Mouse (Mus musculus) thymus, adult 2 months (tissue): Measurements from ENCODE around the gene Tnfsf13. TPM values are rescaled to one million over a fixed set of nuclear protein-coding genes. Genes with fewer than 3 reads are reported as not detected.
"Not testable (repeated sequence)": the region's sequence is repeated elsewhere in the genome, so short reads cannot be mapped to it uniquely, and the experiment has no call there.

Experiments
- DNase-seq: peaks from one replicate; pipeline ENCODE4 v3.0.0; 2021
- H3K27ac ChIP-seq: fragments of 200-500 bp; 2 replicates; pipeline ENCODE4 v1.5.1; 2012; ENCODE audit warnings: low read length, control low read depth; ENCODE audit not compliant: control insufficient read depth, insufficient read depth
- H3K27me3 ChIP-seq: fragments of 200-500 bp; 2 replicates; pipeline ENCODE4 v1.6.1; 2012; ENCODE audit warnings: mild to moderate bottlenecking, low read length, moderate library complexity, mixed read lengths; ENCODE audit not compliant: control insufficient read depth, insufficient read depth
- H3K36me3 ChIP-seq: fragments of 200-500 bp; 2 replicates; pipeline ENCODE4 v1.6.1; 2012; ENCODE audit warnings: mild to moderate bottlenecking, low read length, moderate library complexity; ENCODE audit not compliant: control insufficient read depth, insufficient read depth
- H3K4me1 ChIP-seq: fragments of 200-500 bp; replicated peaks from 2 replicates; pipeline ENCODE4 v1.6.1; 2012; ENCODE audit warnings: low read length; ENCODE audit not compliant: control insufficient read depth, insufficient read depth
- H3K4me3 ChIP-seq: fragments of 200-500 bp; 2 replicates; pipeline ENCODE4 v1.5.1; 2012; ENCODE audit warnings: mild to moderate bottlenecking, low read length, control low read depth, moderate library complexity; ENCODE audit not compliant: control insufficient read depth, insufficient read depth
- CTCF ChIP-seq: fragments of 200-500 bp; IDR thresholded peaks from 2 replicates; pipeline ENCODE4 v1.5.1; 2012; ENCODE audit warnings: mild to moderate bottlenecking, control low read depth, low read length, moderate library complexity, borderline replicate concordance; ENCODE audit not compliant: control insufficient read depth, poor library complexity, insufficient read depth; ENCODE audit errors: extremely low read depth
- POLR2A ChIP-seq: fragments of 200-500 bp; IDR thresholded peaks from 2 replicates; pipeline ENCODE4 v1.6.1; 2012; ENCODE audit warnings: mild to moderate bottlenecking, low read length, control low read depth, moderate library complexity; ENCODE audit not compliant: control insufficient read depth, poor library complexity, insufficient read depth; ENCODE audit errors: extremely low read depth
- WGBS: fragments of 180-500 bp; shearing (Covaris S2); methylation state at CpG from one replicate; pipeline ENCODE4 v1.1.7; 2018; 5-methylcytosine and 5-hydroxymethylcytosine counted together
- polyA plus RNA-seq: library from polyadenylated mRNA; depleted of rRNA; stranded (reverse); fragments of >200 nt; gene quantifications from 2 replicates; pipeline ENCODE4 v1.2.3, GENCODE M21; 2012

The Tnfsf13 gene
- polyA plus RNA-seq, 1 experiment, result 3.0 TPM

DNA sequence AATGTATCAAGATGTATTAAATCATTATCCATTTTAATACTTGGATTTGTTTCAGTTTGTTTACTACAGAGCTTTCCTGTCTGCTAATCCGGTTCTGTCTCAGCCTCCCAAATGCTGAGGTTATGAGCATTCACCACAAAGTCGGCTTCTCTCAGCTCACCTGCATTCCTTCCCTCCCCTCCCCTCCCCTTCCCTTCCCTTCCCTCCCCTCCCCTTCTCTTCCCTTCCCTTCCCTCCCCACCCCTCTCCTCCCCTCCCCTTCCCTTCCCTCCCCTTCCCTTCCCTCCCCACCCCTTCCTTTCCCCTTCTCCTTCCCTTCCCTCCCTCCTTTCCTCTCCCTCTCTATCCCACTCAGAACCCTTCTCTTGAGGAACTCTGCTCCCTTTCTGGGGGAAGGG, 19.0 kb upstream of the Tnfsf13 start:
- H3K4me1 ChIP-seq, result no peaks in the 10 kb centered on the region
- DNase-seq, result no peak
- no peak overlapping the region for H3K27ac ChIP-seq
- H3K36me3 ChIP-seq, result no peaks in the 10 kb centered on the region
- H3K4me3 ChIP-seq, result no peak overlapping the region
- WGBS, result 20% methylated on average over 2 of the region's 2 CpGs
- TF ChIP-seq CTCF (no peak), POLR2A (no peak)
- H3K27me3 ChIP-seq, result no peaks in the 10 kb centered on the region

DNA sequence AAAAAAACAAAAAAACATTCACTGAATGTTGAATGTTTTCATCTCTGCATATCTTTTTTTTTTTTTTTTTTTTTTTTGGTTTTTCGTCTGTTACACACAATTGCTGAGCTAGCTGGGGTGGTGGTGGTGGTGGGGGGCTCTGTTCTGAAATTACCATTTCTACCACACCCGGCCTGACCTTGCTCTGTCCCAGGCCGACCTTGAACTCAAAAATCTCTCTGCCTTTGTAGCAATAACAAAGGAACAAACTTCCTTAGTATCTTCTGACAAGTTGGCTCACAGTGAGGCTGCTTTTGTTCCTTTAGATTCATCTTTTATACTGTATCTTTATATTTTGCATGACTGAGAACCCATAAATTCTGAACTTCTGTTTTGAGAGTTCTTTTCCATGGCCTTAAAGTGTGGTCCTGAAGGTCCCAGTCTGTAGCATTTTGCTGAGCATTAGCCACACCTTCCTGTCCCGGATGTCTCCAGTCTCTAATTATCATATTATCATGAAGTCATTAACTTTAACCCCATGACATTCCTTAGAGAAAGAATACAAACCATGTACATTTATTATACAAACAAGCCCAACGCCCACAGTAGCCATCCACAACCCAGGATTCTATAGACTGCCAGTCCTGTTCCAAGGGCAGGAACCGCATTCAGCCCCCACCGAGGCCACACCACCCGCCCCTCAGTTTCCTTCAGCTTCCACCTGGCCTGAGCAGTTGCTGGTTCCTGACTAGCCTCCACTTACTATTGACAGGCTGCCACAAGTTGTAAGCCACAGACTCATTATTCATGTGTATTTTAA, 18.4 kb upstream of the Tnfsf13 start:
- no peaks in the 10 kb centered on the region for H3K36me3 ChIP-seq
- no peak overlapping the region for H3K4me3 ChIP-seq
- H3K4me1 ChIP-seq, result no peaks in the 10 kb centered on the region
- no peak for DNase-seq
- 66% methylated on average over 8 of the region's 8 CpGs for WGBS
- TF ChIP-seq CTCF (no peak), POLR2A (no peak)
- no peak overlapping the region for H3K27ac ChIP-seq
- H3K27me3 ChIP-seq, result no peaks in the 10 kb centered on the region

- not testable (repeated sequence) for H3K4me1 ChIP-seq, H3K36me3 ChIP-seq, H3K27me3 ChIP-seq, H3K4me3 ChIP-seq, DNase-seq, H3K27ac ChIP-seq
- 93% methylated on average over 3 of the region's 3 CpGs for WGBS
Measured at GRCm38 (mm10) chr11:69703381-69703780, 17.8 kb upstream of the Tnfsf13 start.

GRCm38 (mm10) chr11:69702886-69703285, 17.3 kb upstream of the Tnfsf13 start:
- not testable (repeated sequence) for H3K4me3 ChIP-seq, DNase-seq, H3K4me1 ChIP-seq, H3K27me3 ChIP-seq, H3K36me3 ChIP-seq, H3K27ac ChIP-seq
- WGBS, result 96% methylated on average over 10 of the region's 10 CpGs

DNA sequence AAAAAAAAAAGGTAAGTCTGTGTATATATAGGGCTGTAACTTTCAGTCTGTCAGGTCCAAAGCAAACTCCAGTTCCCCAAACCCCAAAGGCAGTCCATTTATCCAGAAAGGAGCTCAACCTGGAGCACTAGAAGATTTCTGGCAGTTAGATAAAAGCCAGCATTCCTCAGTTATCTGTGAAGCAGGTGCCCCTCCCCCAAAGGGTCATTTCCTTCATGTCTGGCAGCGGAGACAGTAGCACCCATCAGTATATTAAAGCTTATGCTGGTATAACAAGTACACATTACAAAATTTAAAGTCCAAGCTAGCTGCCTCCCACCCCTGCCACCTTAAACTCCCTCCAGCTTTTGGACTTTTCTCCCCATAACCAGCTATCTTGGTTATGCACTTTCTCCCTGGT, 14.0 kb upstream of the Tnfsf13 start:
- Histone ChIP-seq H3K36me3 (no peaks in the 10 kb centered on the region), H3K4me1 (no peaks in the 10 kb centered on the region), H3K27me3 (peaks cover 3% of the 10 kb centered on the region; the same call in 1 of the 2 replicates), H3K4me3 (no peak overlapping the region), H3K27ac (no peak overlapping the region)
- TF ChIP-seq POLR2A (no peak), CTCF (no peak)
- DNase-seq, result no peak
- 87% methylated on average over 1 of the region's 1 CpGs for WGBS

- 81% methylated on average over 5 of the region's 5 CpGs for whole genome bisulfite sequencing
Measured at GRCm38 (mm10) chr11:69698574-69698973, 13.0 kb upstream of the Tnfsf13 start.

GRCm38 (mm10) chr11:69697396-69697795, 11.8 kb upstream of the Tnfsf13 start:
- Histone ChIP-seq H3K4me1 (no peaks in the 10 kb centered on the region), H3K27me3 (peaks cover 3% of the 10 kb centered on the region; the same call in 1 of the 2 replicates), H3K36me3 (no peaks in the 10 kb centered on the region), H3K4me3 (no peak overlapping the region), H3K27ac (no peak overlapping the region)
- WGBS, result 90% methylated on average over 3 of the region's 3 CpGs
- DNase-seq, result no peak
- TF ChIP-seq CTCF, result no peak
- no peak for TF ChIP-seq POLR2A

More at GRCm38 (mm10) chr11:69698574-69698973, 13.0 kb upstream of the Tnfsf13 start:
- Histone ChIP-seq H3K4me3 (no peak overlapping the region), H3K27me3 (peaks cover 3% of the 10 kb centered on the region; the same call in 1 of the 2 replicates), H3K27ac (no peak overlapping the region), H3K4me1 (no peaks in the 10 kb centered on the region), H3K36me3 (no peaks in the 10 kb centered on the region)
- TF ChIP-seq CTCF (no peak), POLR2A (no peak)
- no peak for DNase-seq
